Mouse (Mus musculus): ENCODE results near the gene Tardbp. TPM values are rescaled to one million over a fixed set of nuclear protein-coding genes. Genes with fewer than 3 reads are reported as not detected.

Tardbp gene
- polyA plus RNA-seq, 1 experiment from 2014 or later = 259 TPM

DNA sequence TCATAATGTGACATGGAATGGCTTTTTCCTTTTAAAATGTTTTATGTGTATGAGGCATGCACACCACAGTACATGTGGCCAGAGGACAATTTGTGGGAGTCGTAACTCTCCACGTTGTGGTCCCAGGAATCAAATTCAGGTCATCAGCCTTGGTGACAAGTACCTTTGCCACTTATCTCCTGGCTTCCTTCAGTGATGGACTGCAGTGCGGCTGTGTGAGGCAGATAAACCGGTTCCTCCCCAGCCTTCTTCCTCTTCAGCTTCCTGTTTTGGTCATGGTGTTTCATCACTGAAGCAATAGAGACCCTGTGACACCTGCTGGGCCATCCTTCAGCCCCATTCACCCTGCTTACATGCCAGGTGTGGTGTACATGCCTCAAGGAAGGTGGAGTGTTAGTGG lies 43.6 kb downstream of the Tardbp start:
- H3K4me1 ChIP-seq (ENCODE audit: control insufficient read depth, insufficient read depth, low read length) = no peaks in the 10 kb centered on the region
- no peaks in the 10 kb centered on the region for H3K9me3 ChIP-seq (ENCODE audit: control insufficient read depth, low read length)
- H3K36me3 ChIP-seq (ENCODE audit: control insufficient read depth, insufficient read depth, low read length) = peaks cover 10% of the 10 kb centered on the region
- ATAC-seq = no peak
- H3K9ac ChIP-seq (ENCODE audit: low read depth, low read length) = no peak overlapping the region
- H3K4me2 ChIP-seq (ENCODE audit: low read depth, low read length) = no peak overlapping the region
- no peaks in the 10 kb centered on the region for H3K27me3 ChIP-seq (replicated peaks; ENCODE audit: control insufficient read depth, insufficient read depth, low read length)
- H3K27ac ChIP-seq (ENCODE audit: low read length) = no peak overlapping the region
- WGBS = 66% methylated on average over 4 of the region's 4 CpGs
- H3K4me3 ChIP-seq (ENCODE audit: low read length) = no peak overlapping the region

- no peak overlapping the region for H3K4me3 ChIP-seq (ENCODE audit: low read length)
- H3K9me3 ChIP-seq (ENCODE audit: control insufficient read depth, low read length) = no peaks in the 10 kb centered on the region
- no peak overlapping the region for H3K27ac ChIP-seq (ENCODE audit: low read length)
- no peaks in the 10 kb centered on the region for H3K4me1 ChIP-seq (ENCODE audit: control insufficient read depth, insufficient read depth, low read length)
- H3K27me3 ChIP-seq (replicated peaks; ENCODE audit: control insufficient read depth, insufficient read depth, low read length) = no peaks in the 10 kb centered on the region
- no peak overlapping the region for H3K9ac ChIP-seq (ENCODE audit: low read depth, low read length)
- no peak for ATAC-seq
- H3K36me3 ChIP-seq (ENCODE audit: control insufficient read depth, insufficient read depth, low read length) = peaks cover 10% of the 10 kb centered on the region
- WGBS = 87% methylated on average over 5 of the region's 5 CpGs
- H3K4me2 ChIP-seq (ENCODE audit: low read depth, low read length) = no peak overlapping the region
Measured at GRCm38 (mm10) chr4:148581422-148581821, 45.4 kb downstream of the Tardbp start.

GRCm38 (mm10) chr4:148580765-148581164 lies 46.1 kb downstream of the Tardbp start:
- no peak for ATAC-seq
- peaks cover 14% of the 10 kb centered on the region for H3K36me3 ChIP-seq (ENCODE audit: control insufficient read depth, insufficient read depth, low read length)
- WGBS = 86% methylated on average over 9 of the region's 9 CpGs
- H3K4me2 ChIP-seq (ENCODE audit: low read depth, low read length) = no peak overlapping the region
- no peak overlapping the region for H3K27ac ChIP-seq (ENCODE audit: low read length)
- H3K4me1 ChIP-seq (ENCODE audit: control insufficient read depth, insufficient read depth, low read length) = no peaks in the 10 kb centered on the region
- H3K9me3 ChIP-seq (ENCODE audit: control insufficient read depth, low read length) = no peaks in the 10 kb centered on the region
- no peaks in the 10 kb centered on the region for H3K27me3 ChIP-seq (replicated peaks; ENCODE audit: control insufficient read depth, insufficient read depth, low read length)
- H3K4me3 ChIP-seq (ENCODE audit: low read length) = no peak overlapping the region
- no peak overlapping the region for H3K9ac ChIP-seq (ENCODE audit: low read depth, low read length)

GRCm38 (mm10) chr4:148573222-148573621 lies 53.6 kb downstream of the Tardbp start:
- H3K27ac ChIP-seq (ENCODE audit: low read length) = no peak overlapping the region
- ATAC-seq = no peak
- 89% methylated on average over 7 of the region's 7 CpGs for WGBS
- peaks cover 36% of the 10 kb centered on the region for H3K36me3 ChIP-seq (ENCODE audit: control insufficient read depth, insufficient read depth, low read length)
- no peak overlapping the region for H3K9ac ChIP-seq (ENCODE audit: low read depth, low read length)
- H3K4me2 ChIP-seq (ENCODE audit: low read depth, low read length) = no peak overlapping the region
- no peaks in the 10 kb centered on the region for H3K9me3 ChIP-seq (ENCODE audit: control insufficient read depth, low read length)
- no peaks in the 10 kb centered on the region; the same call in 1 of the 2 replicates for H3K4me1 ChIP-seq (ENCODE audit: control insufficient read depth, insufficient read depth, low read length)
- H3K4me3 ChIP-seq (ENCODE audit: low read length) = no peak overlapping the region
- H3K27me3 ChIP-seq (replicated peaks; ENCODE audit: control insufficient read depth, insufficient read depth, low read length) = no peaks in the 10 kb centered on the region

GRCm38 (mm10) chr4:148570693-148571295 lies 56.0 kb downstream of the Tardbp start:
- WGBS = 74% methylated on average over 9 of the region's 9 CpGs

GRCm38 (mm10) chr4:148570138-148570537 lies 56.7 kb downstream of the Tardbp start:
- no peak overlapping the region for H3K9ac ChIP-seq (ENCODE audit: low read depth, low read length)
- peaks cover 45% of the 10 kb centered on the region for H3K36me3 ChIP-seq (ENCODE audit: control insufficient read depth, insufficient read depth, low read length)
- 74% methylated on average over 10 of the region's 10 CpGs for WGBS
- no peak overlapping the region for H3K4me2 ChIP-seq (ENCODE audit: low read depth, low read length)
- H3K27me3 ChIP-seq (replicated peaks; ENCODE audit: control insufficient read depth, insufficient read depth, low read length) = no peaks in the 10 kb centered on the region
- H3K27ac ChIP-seq (ENCODE audit: low read length) = no peak overlapping the region
- ATAC-seq = peak; percentile 60
- no peaks in the 10 kb centered on the region; the same call in 1 of the 2 replicates for H3K4me1 ChIP-seq (ENCODE audit: control insufficient read depth, insufficient read depth, low read length)
- no peaks in the 10 kb centered on the region for H3K9me3 ChIP-seq (ENCODE audit: control insufficient read depth, low read length)
- no peak overlapping the region for H3K4me3 ChIP-seq (ENCODE audit: low read length)

More at GRCm38 (mm10) chr4:148570693-148571295, 56.0 kb downstream of the Tardbp start:
- no peak overlapping the region for H3K4me2 ChIP-seq (ENCODE audit: low read depth, low read length)
- H3K9ac ChIP-seq (ENCODE audit: low read depth, low read length) = no peak overlapping the region
- no peak overlapping the region for H3K4me3 ChIP-seq (ENCODE audit: low read length)
- H3K27me3 ChIP-seq (replicated peaks; ENCODE audit: control insufficient read depth, insufficient read depth, low read length) = no peaks in the 10 kb centered on the region
- H3K9me3 ChIP-seq (ENCODE audit: control insufficient read depth, low read length) = no peaks in the 10 kb centered on the region
- peaks cover 43% of the 10 kb centered on the region for H3K36me3 ChIP-seq (ENCODE audit: control insufficient read depth, insufficient read depth, low read length)
- peak; percentile 81 for ATAC-seq
- no peaks in the 10 kb centered on the region; the same call in 1 of the 2 replicates for H3K4me1 ChIP-seq (ENCODE audit: control insufficient read depth, insufficient read depth, low read length)
- no peak overlapping the region for H3K27ac ChIP-seq (ENCODE audit: low read length)

DNA sequence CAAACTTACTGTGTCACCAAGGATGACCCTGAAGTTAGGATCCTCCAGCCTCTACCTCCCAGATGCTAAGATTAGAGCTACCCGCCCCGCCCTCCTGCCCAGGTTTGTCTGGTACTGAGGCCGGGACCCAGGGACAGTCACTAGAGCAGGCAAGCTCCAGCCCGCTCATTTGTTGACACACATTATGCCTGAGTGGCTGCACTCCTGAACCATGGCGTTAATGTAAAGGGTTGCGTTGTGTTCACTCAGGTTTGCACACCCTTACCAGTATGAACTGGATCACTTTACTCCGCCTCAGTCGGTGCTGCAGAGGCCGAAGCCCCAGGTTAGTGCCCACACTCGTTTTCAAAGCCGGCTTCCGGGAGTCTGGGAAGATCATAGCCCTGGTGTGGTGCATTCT lies 63.2 kb downstream of the Tardbp start:
- Histone ChIP-seq H3K4me3 (ENCODE audit: low read length) (no peak overlapping the region), H3K4me1 (ENCODE audit: control insufficient read depth, insufficient read depth, low read length) (0 out of 2 replicates have a peak, but pooled peaks cover 2% of the 10 kb centered on the region), H3K9me3 (ENCODE audit: control insufficient read depth, low read length) (no peaks in the 10 kb centered on the region), H3K9ac (ENCODE audit: low read depth, low read length) (no peak overlapping the region), H3K36me3 (ENCODE audit: control insufficient read depth, insufficient read depth, low read length) (peaks cover 55% of the 10 kb centered on the region), H3K27ac (ENCODE audit: low read length) (no peak overlapping the region), H3K4me2 (ENCODE audit: low read depth, low read length) (no peak overlapping the region), H3K27me3 (replicated peaks; ENCODE audit: control insufficient read depth, insufficient read depth, low read length) (no peaks in the 10 kb centered on the region)
- ATAC-seq = no peak
- 95% methylated on average over 12 of the region's 12 CpGs for WGBS

- no peak overlapping the region for H3K27ac ChIP-seq (ENCODE audit: low read length)
- H3K9ac ChIP-seq (ENCODE audit: low read depth, low read length) = no peak overlapping the region
- H3K27me3 ChIP-seq (replicated peaks; ENCODE audit: control insufficient read depth, insufficient read depth, low read length) = no peaks in the 10 kb centered on the region
- no peak overlapping the region for H3K4me3 ChIP-seq (ENCODE audit: low read length)
- 94% methylated on average over 17 of the region's 17 CpGs for WGBS
- no peak for ATAC-seq
- 0 out of 2 replicates have a peak, but pooled peaks cover 2% of the 10 kb centered on the region for H3K4me1 ChIP-seq (ENCODE audit: control insufficient read depth, insufficient read depth, low read length)
- no peaks in the 10 kb centered on the region for H3K9me3 ChIP-seq (ENCODE audit: control insufficient read depth, low read length)
- H3K36me3 ChIP-seq (ENCODE audit: control insufficient read depth, insufficient read depth, low read length) = peaks cover 55% of the 10 kb centered on the region
- H3K4me2 ChIP-seq (ENCODE audit: low read depth, low read length) = no peak overlapping the region
Measured at GRCm38 (mm10) chr4:148562676-148563075, 64.1 kb downstream of the Tardbp start.

Data from intestine, embryonic 16.5 days (tissue).